Mouse (Mus musculus) liver, postnatal 0 days (tissue): ENCODE measurements at regions not wholly inside any gene's neighbourhood (a gene's known extent, or its start where the extent isn't known, plus 50 kb on each side); places are given as distances from the start of the nearest gene placed in this dataset.

Experiments used
- CTCF ChIP-seq: sonication (generic); IDR thresholded peaks from 2 replicates; pipeline ENCODE4 v1.5.1; 2016; ENCODE audit warnings: antibody characterized with exemption, low read depth
- EP300 ChIP-seq: IDR thresholded peaks from 2 replicates; pipeline ENCODE4 v1.6.1; 2016; ENCODE audit warnings: antibody characterized with exemption, low read depth, mild to moderate bottlenecking

GRCm38 (mm10) chr15:57073776-57074175 is 403.6 kb downstream of the Slc22a22 start:
- TF ChIP-seq CTCF (no peak), EP300 (no peak)
